Mouse (Mus musculus): ENCODE data around the gene Trappc3l. TPM values are rescaled to one million over a fixed set of nuclear protein-coding genes. Genes with fewer than 3 reads are reported as not detected.

Gene Trappc3l
- total and polyA plus RNA-seq, 2 experiments = not detected

DNA sequence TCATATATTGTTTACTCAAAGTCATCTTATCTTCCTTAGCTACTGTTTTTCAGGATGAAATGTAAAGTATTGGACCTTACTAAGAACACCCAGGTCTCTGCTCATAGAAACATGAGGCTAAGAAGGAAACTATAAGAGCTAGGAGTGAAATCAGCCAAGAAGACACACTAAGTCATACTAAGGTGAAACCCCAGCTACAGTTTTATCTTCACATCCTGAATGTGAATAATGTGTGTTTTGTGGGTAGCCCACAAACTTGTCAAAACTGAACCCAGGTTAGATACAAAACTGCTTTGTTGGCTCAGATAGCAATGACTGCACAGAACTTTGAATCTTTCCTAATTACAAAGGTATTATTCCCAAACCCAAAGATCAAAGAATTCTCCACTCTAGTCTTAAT, 80.4 kb downstream of the Trappc3l start:
- DNase-seq (ENCODE audit: extremely low read depth, low read depth, low spot score) = no peak

DNA sequence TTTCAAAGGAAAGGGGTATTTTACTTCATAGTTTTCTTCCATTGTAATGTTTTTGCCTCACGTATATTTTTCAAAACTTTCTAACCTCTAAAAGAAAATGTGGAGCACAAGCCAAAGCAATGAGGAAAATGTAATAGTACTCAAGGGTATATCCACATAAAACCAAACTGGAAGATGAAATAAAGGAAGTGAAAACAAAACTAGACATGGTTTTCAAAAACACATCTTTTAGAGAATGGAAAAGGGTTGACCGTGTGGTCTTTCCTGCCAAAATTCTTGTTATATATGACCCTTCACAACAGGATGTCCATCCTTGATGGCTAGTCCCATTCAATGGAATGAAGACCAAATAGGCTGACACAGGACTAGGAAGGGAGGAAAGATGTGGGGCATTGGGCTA, 81.0 kb downstream of the Trappc3l start:
- no peak overlapping the region for H3K4me3 ChIP-seq (ENCODE audit: insufficient read depth, low read depth, low read length)
- no peak for TF ChIP-seq CTCF (IDR thresholded peaks at IDR 0.05; ENCODE audit: low read depth, low read length)
- TF ChIP-seq POLR2A (IDR thresholded peaks at IDR 0.05; ENCODE audit: extremely low read depth, insufficient read depth, low read length) = no peak
- whole genome bisulfite sequencing = 86% methylated on average over 2 of the region's 2 CpGs

More for the DNA sequence above, 80.4 kb downstream of the Trappc3l start:
- Histone ChIP-seq H3K27me3 (ENCODE audit: control insufficient read depth, insufficient read depth, low read length) (no peaks in the 10 kb centered on the region), H3K4me3 (ENCODE audit: insufficient read depth, low read depth, low read length) (no peak overlapping the region), H3K27ac (replicated peaks; ENCODE audit: insufficient read depth, low read depth, low read length) (no peak overlapping the region), H3K79me2 (ENCODE audit: control insufficient read depth, insufficient read depth, low read length) (no peaks in the 10 kb centered on the region), H3K9ac (ENCODE audit: low read depth, low read length) (no peak overlapping the region), H3K4me1 (ENCODE audit: control insufficient read depth, insufficient read depth, low read length) (no peaks in the 10 kb centered on the region), H3K36me3 (ENCODE audit: control insufficient read depth, insufficient read depth, low read length) (no peaks in the 10 kb centered on the region)
- no peak for TF ChIP-seq POLR2A (IDR thresholded peaks at IDR 0.05; ENCODE audit: extremely low read depth, insufficient read depth, low read length)
- no peak for TF ChIP-seq CTCF (IDR thresholded peaks at IDR 0.05; ENCODE audit: low read depth, low read length)

DNA sequence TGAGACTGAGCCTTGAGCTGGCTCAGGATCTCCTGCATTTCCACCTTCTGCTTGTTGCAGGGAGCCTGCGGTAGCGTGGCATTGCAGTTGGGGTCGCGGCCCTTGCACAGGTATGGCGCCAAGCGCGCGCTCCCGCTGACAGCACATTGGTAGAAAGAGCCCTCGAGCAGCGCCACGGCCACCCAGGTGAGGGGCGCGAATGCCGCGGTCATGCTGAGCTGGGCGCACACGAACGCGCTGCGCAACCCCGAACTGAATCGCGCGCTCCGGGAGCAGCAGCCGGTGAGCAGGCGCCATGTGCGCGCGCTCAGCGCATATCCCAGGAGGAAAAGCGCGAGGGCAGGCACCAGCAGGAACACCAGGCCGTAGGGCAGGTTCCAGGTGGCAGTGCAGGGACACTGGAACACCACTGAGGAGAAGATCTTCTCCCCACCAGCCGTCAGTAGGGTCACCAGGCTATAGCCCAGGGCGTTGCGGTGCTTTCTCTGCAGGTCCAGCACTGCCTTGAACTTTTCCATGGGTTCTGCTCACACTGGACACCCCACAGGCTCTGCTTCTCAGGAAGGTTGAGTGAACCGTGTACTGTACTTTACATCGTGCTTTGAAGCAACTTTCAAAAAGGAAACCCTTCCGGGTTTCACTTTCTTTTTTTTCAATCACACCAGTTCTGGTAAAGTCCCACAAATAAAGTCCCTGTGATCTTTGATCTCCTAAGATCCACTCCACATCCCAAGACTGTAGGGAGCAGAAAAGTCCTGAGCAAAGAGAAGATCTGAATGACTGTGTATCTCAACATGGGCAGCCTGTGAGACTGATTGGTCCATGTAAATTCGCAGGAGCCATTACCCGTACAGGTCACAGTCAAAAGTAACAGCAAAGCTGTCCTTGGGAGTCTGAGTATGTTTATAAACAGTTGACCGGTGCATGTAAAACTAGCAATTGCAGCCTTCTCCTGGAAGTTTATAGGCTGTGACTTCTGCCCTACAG, 90.3 kb downstream of the Trappc3l start, which contains the start of gene Calhm6:
TSS of gene Calhm6 (minus strand) at position 593 of the 987 bp plus-strand sequence.
- Histone ChIP-seq H3K4me1 (ENCODE audit: control insufficient read depth, insufficient read depth, low read length) (peaks cover 12% of the 10 kb centered on the region), H3K27ac (replicated peaks; ENCODE audit: insufficient read depth, low read depth, low read length) (peak within 1 kb of the TSS; percentile 80), H3K27me3 (ENCODE audit: control insufficient read depth, insufficient read depth, low read length) (no peaks in the 10 kb centered on the region), H3K9ac (ENCODE audit: low read depth, low read length) (peak within 1 kb of the TSS; percentile 90), H3K4me3 (ENCODE audit: insufficient read depth, low read depth, low read length) (peak within 1 kb of the TSS; percentile 85), H3K79me2 (ENCODE audit: control insufficient read depth, insufficient read depth, low read length) (no peaks in the 10 kb centered on the region), H3K36me3 (ENCODE audit: control insufficient read depth, insufficient read depth, low read length) (no peaks in the 10 kb centered on the region)
- DNase-seq (ENCODE audit: extremely low read depth, low read depth, low spot score) = peak; percentile 52
- 7% methylated on average over 44 of the region's 44 CpGs for WGBS
- 0 out of 2 replicates have a peak, but pooled peaks have one; percentile 24 for TF ChIP-seq CTCF (IDR thresholded peaks at IDR 0.05; ENCODE audit: low read depth, low read length)
- TF ChIP-seq POLR2A (IDR thresholded peaks at IDR 0.05; ENCODE audit: extremely low read depth, insufficient read depth, low read length) = no peak

More for the DNA sequence above, 81.0 kb downstream of the Trappc3l start:
- H3K27me3 ChIP-seq (ENCODE audit: control insufficient read depth, insufficient read depth, low read length) = no peaks in the 10 kb centered on the region
- no peak overlapping the region for H3K9ac ChIP-seq (ENCODE audit: low read depth, low read length)
- H3K4me1 ChIP-seq (ENCODE audit: control insufficient read depth, insufficient read depth, low read length) = no peaks in the 10 kb centered on the region
- DNase-seq (ENCODE audit: extremely low read depth, low read depth, low spot score) = no peak
- H3K36me3 ChIP-seq (ENCODE audit: control insufficient read depth, insufficient read depth, low read length) = no peaks in the 10 kb centered on the region
- H3K79me2 ChIP-seq (ENCODE audit: control insufficient read depth, insufficient read depth, low read length) = no peaks in the 10 kb centered on the region
- no peak overlapping the region for H3K27ac ChIP-seq (replicated peaks; ENCODE audit: insufficient read depth, low read depth, low read length)

DNA sequence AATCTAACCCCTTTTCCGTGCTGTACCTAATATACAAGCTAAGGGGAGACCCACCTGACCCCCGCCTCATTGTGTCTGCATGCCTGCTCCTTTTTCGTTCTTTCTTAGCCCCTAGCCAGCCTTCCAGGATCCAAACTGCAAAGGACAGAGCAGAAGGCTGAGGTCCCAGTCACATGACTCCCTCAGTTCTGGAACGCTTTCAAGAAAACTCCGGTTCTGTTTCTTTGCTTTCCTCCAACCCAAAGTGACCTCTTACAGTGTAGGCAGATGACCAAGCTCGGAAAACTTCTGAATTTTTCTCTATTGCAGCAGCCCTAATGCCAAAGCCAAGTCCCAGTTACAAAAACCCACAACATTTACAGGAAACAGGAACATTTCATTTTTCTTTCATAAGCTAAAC, 91.0 kb downstream of the Trappc3l start:
- TF ChIP-seq CTCF (IDR thresholded peaks at IDR 0.05; ENCODE audit: low read depth, low read length) = no peak
- H3K9ac ChIP-seq (ENCODE audit: low read depth, low read length) = no peak overlapping the region
- H3K27ac ChIP-seq (replicated peaks; ENCODE audit: insufficient read depth, low read depth, low read length) = peak overlapping the region; percentile 80
- H3K27me3 ChIP-seq (ENCODE audit: control insufficient read depth, insufficient read depth, low read length) = no peaks in the 10 kb centered on the region
- no peaks in the 10 kb centered on the region for H3K36me3 ChIP-seq (ENCODE audit: control insufficient read depth, insufficient read depth, low read length)
- no peak overlapping the region for H3K4me3 ChIP-seq (ENCODE audit: insufficient read depth, low read depth, low read length)
- 26% methylated on average over 6 of the region's 6 CpGs for WGBS
- DNase-seq (ENCODE audit: extremely low read depth, low read depth, low spot score) = peak; percentile 87
- H3K79me2 ChIP-seq (ENCODE audit: control insufficient read depth, insufficient read depth, low read length) = no peaks in the 10 kb centered on the region
- H3K4me1 ChIP-seq (ENCODE audit: control insufficient read depth, insufficient read depth, low read length) = peaks cover 12% of the 10 kb centered on the region

DNA sequence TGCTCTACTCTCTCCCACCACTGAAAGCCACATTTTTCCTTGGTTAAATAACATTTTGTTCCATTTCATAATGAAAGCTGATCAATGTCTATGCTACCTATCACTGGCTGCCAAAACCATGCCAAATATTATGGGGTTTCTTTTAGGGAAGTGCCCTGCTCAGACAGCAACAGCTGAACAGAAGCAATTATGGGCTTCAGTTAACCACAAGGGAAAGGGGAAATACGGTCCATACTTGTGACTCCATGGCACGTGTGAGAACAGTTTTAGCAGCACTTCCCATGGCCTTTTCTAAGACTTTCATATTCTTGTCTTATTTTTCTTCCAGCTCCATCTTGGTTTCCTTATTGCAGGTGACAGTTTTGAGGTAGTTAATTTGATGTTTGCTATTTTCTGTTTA, 94.0 kb downstream of the Trappc3l start:
- no peaks in the 10 kb centered on the region for H3K79me2 ChIP-seq (ENCODE audit: control insufficient read depth, insufficient read depth, low read length)
- H3K36me3 ChIP-seq (ENCODE audit: control insufficient read depth, insufficient read depth, low read length) = no peaks in the 10 kb centered on the region
- WGBS = 72% methylated on average over 2 of the region's 2 CpGs
- H3K27ac ChIP-seq (replicated peaks; ENCODE audit: insufficient read depth, low read depth, low read length) = no peak overlapping the region
- TF ChIP-seq POLR2A (IDR thresholded peaks at IDR 0.05; ENCODE audit: extremely low read depth, insufficient read depth, low read length) = no peak
- TF ChIP-seq CTCF (IDR thresholded peaks at IDR 0.05; ENCODE audit: low read depth, low read length) = no peak
- H3K27me3 ChIP-seq (ENCODE audit: control insufficient read depth, insufficient read depth, low read length) = no peaks in the 10 kb centered on the region
- peaks cover 15% of the 10 kb centered on the region for H3K4me1 ChIP-seq (ENCODE audit: control insufficient read depth, insufficient read depth, low read length)
- H3K4me3 ChIP-seq (ENCODE audit: insufficient read depth, low read depth, low read length) = no peak overlapping the region
- peak; percentile 53 for DNase-seq (ENCODE audit: extremely low read depth, low read depth, low spot score)
- H3K9ac ChIP-seq (ENCODE audit: low read depth, low read length) = no peak overlapping the region

DNA sequence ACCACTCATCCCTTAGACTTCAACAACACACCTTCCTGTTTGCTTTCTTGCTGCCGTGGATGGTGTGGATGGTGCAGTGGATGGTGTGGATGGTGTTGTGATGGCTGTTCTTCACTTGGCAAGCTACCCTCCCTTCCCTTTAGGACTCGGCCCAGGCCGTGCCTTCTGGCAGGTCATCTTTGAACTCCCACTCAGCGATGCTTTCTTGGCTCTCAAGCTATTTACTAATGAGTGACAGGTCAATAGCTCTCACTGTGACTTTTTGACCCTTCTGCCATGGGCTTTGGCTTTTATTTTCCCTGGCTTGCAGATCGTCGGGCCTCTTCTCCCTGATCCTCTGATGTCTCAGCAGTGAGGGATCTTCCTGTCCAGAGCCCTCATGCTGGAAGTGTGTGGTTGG, 99.0 kb downstream of the Trappc3l start:
- 12% methylated on average over 6 of the region's 6 CpGs for WGBS

More for the DNA sequence above, 99.0 kb downstream of the Trappc3l start:
- no peak overlapping the region for H3K4me3 ChIP-seq (ENCODE audit: insufficient read depth, low read depth, low read length)
- no peak for TF ChIP-seq CTCF (IDR thresholded peaks at IDR 0.05; ENCODE audit: low read depth, low read length)
- TF ChIP-seq POLR2A (IDR thresholded peaks at IDR 0.05; ENCODE audit: extremely low read depth, insufficient read depth, low read length) = no peak
- peak; percentile 72 for DNase-seq (ENCODE audit: extremely low read depth, low read depth, low spot score)
- peaks cover 6% of the 10 kb centered on the region; the same call in 1 of the 2 replicates for H3K4me1 ChIP-seq (ENCODE audit: control insufficient read depth, insufficient read depth, low read length)
- H3K36me3 ChIP-seq (ENCODE audit: control insufficient read depth, insufficient read depth, low read length) = no peaks in the 10 kb centered on the region
- H3K27ac ChIP-seq (replicated peaks; ENCODE audit: insufficient read depth, low read depth, low read length) = no peak overlapping the region
- H3K9ac ChIP-seq (ENCODE audit: low read depth, low read length) = no peak overlapping the region
- no peaks in the 10 kb centered on the region for H3K27me3 ChIP-seq (ENCODE audit: control insufficient read depth, insufficient read depth, low read length)
- H3K79me2 ChIP-seq (ENCODE audit: control insufficient read depth, insufficient read depth, low read length) = no peaks in the 10 kb centered on the region
